Mouse (Mus musculus) gastrocnemius, postnatal 25 days (tissue): ENCODE measurements at regions not wholly inside any gene's neighbourhood (a gene's known extent, or its start where the extent isn't known, plus 50 kb on each side); places are given as distances from the start of the nearest gene placed in this dataset.

Experiments used
- DNase-seq: peaks from one replicate; pipeline ENCODE4 v3.0.0; 2022

- DNase-seq: no peak
Measured at GRCm38 (mm10) chr17:87501098-87501497, 54.4 kb upstream of the Calm2 start.

GRCm38 (mm10) chr17:87501687-87502387, 55.1 kb upstream of the Calm2 start:
- no peak for DNase-seq

GRCm38 (mm10) chr17:87502388-87503369, 55.9 kb upstream of the Calm2 start:
- no peak for DNase-seq

- no peak for DNase-seq
Measured at GRCm38 (mm10) chr17:87503491-87503890, 56.8 kb upstream of the Calm2 start.

GRCm38 (mm10) chr17:87504960-87505681, 58.4 kb upstream of the Calm2 start:
- DNase-seq: no peak

GRCm38 (mm10) chr17:87507848-87508247, 61.1 kb upstream of the Calm2 start:
- peak; percentile 52 for DNase-seq

- DNase-seq: no peak
Measured at GRCm38 (mm10) chr17:87508582-87509253, 62.0 kb upstream of the Calm2 start.

- DNase-seq: no peak
Measured at GRCm38 (mm10) chr17:87512000-87512611, 65.4 kb upstream of the Calm2 start.

- DNase-seq: no peak
Measured at GRCm38 (mm10) chr17:87513822-87514221, 67.1 kb upstream of the Calm2 start.

- no peak for DNase-seq
Measured at GRCm38 (mm10) chr17:87514366-87515126, 67.8 kb upstream of the Calm2 start.

- DNase-seq: no peak
Measured at GRCm38 (mm10) chr17:87517258-87517657, 70.5 kb upstream of the Calm2 start.

GRCm38 (mm10) chr17:87519454-87519853, 72.7 kb upstream of the Calm2 start:
- no peak for DNase-seq

- DNase-seq: no peak
Measured at GRCm38 (mm10) chr17:87520841-87521240, 74.1 kb upstream of the Calm2 start.

- DNase-seq: no peak
Measured at GRCm38 (mm10) chr17:87521622-87522151, 75.0 kb upstream of the Calm2 start.

GRCm38 (mm10) chr17:87522500-87523091, 75.9 kb upstream of the Calm2 start:
- DNase-seq: no peak

GRCm38 (mm10) chr17:87523643-87524042, 76.9 kb upstream of the Calm2 start:
- no peak for DNase-seq

- no peak for DNase-seq
Measured at GRCm38 (mm10) chr17:87527174-87527573, 80.4 kb upstream of the Calm2 start.

GRCm38 (mm10) chr17:87530162-87530817, 83.6 kb upstream of the Calm2 start:
- DNase-seq: peak; percentile 82

GRCm38 (mm10) chr17:87530818-87531410, 84.2 kb upstream of the Calm2 start:
- no peak for DNase-seq
